Mouse (Mus musculus) liver, embryonic 14.5 days (tissue): ENCODE results near the gene Nkapd1.

ENCODE experiments used
- CTCF ChIP-seq: IDR thresholded peaks from 2 replicates; pipeline ENCODE4 v1.5.1; 2016; ENCODE audit warnings: antibody characterized with exemption, low read depth, control low read depth
- EP300 ChIP-seq: IDR thresholded peaks from 2 replicates; pipeline ENCODE4 v1.6.1; 2016; ENCODE audit warnings: antibody characterized with exemption, low read depth

DNA sequence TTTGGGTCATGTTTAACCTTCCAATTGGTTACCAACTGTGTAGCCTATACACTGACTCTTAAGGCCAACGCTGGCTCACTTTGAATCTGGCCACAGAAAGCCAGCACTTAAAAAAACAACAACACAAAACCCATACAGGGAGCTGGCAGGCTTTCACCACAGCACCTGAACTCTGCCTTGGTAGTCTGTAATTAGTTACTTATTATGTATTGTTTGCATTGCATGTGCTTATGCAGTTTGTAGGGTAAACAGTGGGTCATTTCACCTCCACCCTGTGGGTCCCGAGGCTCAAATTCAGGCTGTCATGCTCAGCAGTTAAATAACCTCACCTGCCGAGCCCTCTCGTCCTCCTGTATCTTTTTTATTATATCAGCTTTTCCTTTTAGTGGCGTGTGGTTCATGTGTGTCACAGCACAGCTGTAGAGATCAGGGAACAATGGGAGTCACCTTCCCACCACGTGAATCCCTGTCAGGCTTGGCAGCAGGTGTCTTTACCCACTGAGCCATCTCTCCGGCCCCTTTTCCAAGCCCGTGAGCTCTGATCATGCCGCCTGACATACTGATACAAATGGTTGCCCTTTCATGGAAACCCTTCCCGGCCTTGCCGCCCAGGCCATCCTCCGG lies 22.4 kb downstream of the Nkapd1 start:
- no peak for TF ChIP-seq CTCF
- TF ChIP-seq EP300 = no peak
